Mouse (Mus musculus): ENCODE measurements around the gene Nrxn2.

The Nrxn2 gene

GRCm38 (mm10) chr19:6565136-6565535 lies 146.6 kb downstream of the Nrxn2 start:
- in situ Hi-C loops (cut with MboI, MseI) = no loop called here

GRCm38 (mm10) chr19:6566450-6566849 lies 147.9 kb downstream of the Nrxn2 start:
- in situ Hi-C loops (cut with MboI, MseI) = no loop called here

DNA sequence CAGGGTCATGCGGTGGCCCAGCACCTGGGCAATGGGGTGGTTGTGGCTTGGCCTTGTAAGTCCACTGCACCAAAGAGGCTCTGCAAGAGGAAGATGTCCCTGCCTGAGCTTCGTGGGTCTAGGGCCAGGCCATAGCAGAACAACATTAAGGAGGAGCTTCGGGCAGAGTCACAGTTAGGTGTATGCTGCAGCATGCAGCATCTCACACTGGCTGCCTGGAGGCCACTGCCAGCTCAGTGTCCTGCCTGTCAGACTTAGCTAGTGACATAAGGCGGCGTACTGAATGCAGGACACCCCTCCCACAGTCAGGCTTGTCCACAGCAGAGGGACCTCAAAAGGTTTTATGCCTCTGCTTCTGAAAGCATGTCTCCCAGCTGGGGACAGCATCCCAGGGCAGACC lies 150.5 kb downstream of the Nrxn2 start:
- in situ Hi-C loops (cut with MboI, MseI) = no loop called here

DNA sequence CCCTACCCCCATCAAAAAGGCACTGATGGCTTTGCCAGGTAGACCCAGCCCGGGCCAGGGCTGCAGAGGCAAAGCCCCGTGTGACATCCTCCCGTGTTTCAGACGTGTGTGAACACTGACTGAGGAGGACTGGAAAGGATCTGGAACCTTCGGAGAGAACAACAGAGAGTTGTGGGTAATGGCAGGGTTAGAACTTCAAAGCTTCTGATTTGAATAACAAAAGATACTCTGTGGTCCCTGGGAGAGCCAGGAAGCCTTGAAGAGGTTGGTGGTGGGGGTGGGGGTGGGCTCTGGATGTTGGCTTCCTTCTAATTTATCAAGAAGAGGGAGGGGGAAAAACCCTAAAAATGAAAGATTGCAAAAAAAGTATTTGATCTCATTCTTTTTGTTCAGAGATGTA lies 151.0 kb downstream of the Nrxn2 start:
- in situ Hi-C loops (cut with MboI, MseI) = no loop called here

DNA sequence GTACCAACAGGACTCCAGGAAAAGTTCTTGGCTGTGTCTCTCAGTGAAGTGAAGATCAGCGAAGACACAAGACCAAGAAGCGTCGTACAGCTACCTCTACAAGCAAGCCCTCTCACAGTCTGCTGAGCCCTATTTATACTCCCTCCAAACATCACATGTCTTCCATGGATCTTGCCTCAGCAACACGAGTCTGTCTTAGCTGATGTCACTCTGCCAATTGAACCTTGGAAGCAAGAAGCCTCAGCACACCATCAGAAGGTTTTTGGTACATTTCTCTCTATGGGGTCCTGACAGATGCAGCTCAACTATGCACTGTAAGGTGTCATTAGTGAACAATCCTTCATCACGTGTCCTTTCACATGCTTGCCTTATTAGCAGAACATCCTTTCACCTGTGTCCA lies 152.9 kb downstream of the Nrxn2 start:
- in situ Hi-C loops (cut with MboI, MseI) = no loop called here

- in situ Hi-C loops (cut with MboI, MseI) = no loop called here
Observed at GRCm38 (mm10) chr19:6572001-6572400, 153.5 kb downstream of the Nrxn2 start.

All from T-helper 2 cell (primary cell).